Mouse (Mus musculus) olfactory bulb, adult 2 months (tissue): ENCODE data around the gene Alb.

ENCODE experiments used
- CTCF ChIP-seq: fragments of 200-500 bp; IDR thresholded peaks from 2 replicates; pipeline ENCODE4 v1.5.1; 2012; ENCODE audit warnings: low read depth, mild to moderate bottlenecking, low read length, moderate library complexity; ENCODE audit not compliant: insufficient read depth
- POLR2A ChIP-seq: fragments of 200-500 bp; IDR thresholded peaks from 2 replicates; pipeline ENCODE4 v1.6.1; 2012; ENCODE audit warnings: mild to moderate bottlenecking, low read depth, low read length, moderate library complexity; ENCODE audit not compliant: insufficient read depth

DNA sequence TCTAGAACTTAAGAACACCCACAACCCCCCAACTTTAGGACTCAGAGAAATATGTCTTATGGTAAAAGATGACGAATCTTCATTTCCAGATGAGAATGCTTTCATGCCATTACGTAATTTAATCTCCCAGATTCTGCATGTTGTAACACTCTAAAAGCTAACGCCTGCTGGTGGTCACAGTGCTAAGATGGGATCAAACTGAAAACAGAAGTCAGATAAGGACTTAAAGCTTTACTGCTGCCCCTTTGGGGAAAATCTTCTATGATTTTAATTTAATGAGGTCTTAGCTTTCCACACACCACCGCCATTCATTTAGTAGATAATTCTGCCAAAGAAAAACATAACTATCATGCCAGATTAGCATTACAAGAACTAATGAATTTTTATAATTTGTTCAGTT, 6.1 kb downstream of the Alb start:
- TF ChIP-seq CTCF: no peak
- TF ChIP-seq POLR2A: no peak
